Mouse (Mus musculus) CH12.LX (cell line): ENCODE results near the gene Kcnn1. TPM values are rescaled to one million over a fixed set of nuclear protein-coding genes. Genes with fewer than 3 reads are reported as not detected.
A peak's percentile ranks its signal among the peaks of the same experiment; 100 is the strongest.

Source experiments
- DNase-seq: peaks from one replicate; pipeline ENCODE4 v3.0.0-alpha.2; 2013; ENCODE audit errors: extremely low read depth
- H3K27ac ChIP-seq: 2 replicates; pipeline ENCODE4 v1.5.1; 2012; ENCODE audit warnings: low read depth, mild to moderate bottlenecking, control low read depth, moderate library complexity; ENCODE audit not compliant: insufficient read depth
- H3K27me3 ChIP-seq: replicated peaks from 2 replicates; pipeline ENCODE3; 2012; ENCODE audit warnings: inconsistent platforms
- H3K36me3 ChIP-seq, 2 experiments: replicated peaks in 1 of 2; 2 replicates each; pipeline versions ENCODE3 to v1.6.1; 2012; ENCODE audit warnings: inconsistent platforms in 1 of 2, low read length in 1 of 2, mild to moderate bottlenecking in 1 of 2, mixed read lengths in 1 of 2, moderate library complexity in 1 of 2; ENCODE audit not compliant: control insufficient read depth in 1 of 2, insufficient read depth in 1 of 2
- H3K4me1 ChIP-seq, 2 experiments: 2 replicates each; pipeline ENCODE4 v1.6.1; 2012; ENCODE audit warnings: inconsistent platforms in 1 of 2, moderate library complexity in 1 of 2; ENCODE audit not compliant: insufficient read depth in 2 of 2, control insufficient read depth in 1 of 2
- H3K4me2 ChIP-seq: 2 replicates; pipeline ENCODE4 v1.6.1; 2012; ENCODE audit warnings: low read depth, mild to moderate bottlenecking, control low read depth; ENCODE audit not compliant: poor library complexity, insufficient read depth, severe bottlenecking
- H3K4me3 ChIP-seq, 3 experiments: fragments of 150-350 bp in 1 of 3; sonication (generic) in 1 of 3; replicated peaks in 1 of 3; 2 replicates each; pipeline versions ENCODE3 to v1.5.1; 2011 to 2012; ENCODE audit warnings: low read depth in 2 of 3, low read length in 2 of 3, mild to moderate bottlenecking in 2 of 3, moderate library complexity in 2 of 3, control low read depth in 1 of 3, improper control_type of control experiment in 1 of 3, inconsistent platforms in 1 of 3, mixed read lengths in 1 of 3; ENCODE audit not compliant: poor library complexity in 1 of 3
- H3K79me2 ChIP-seq: replicated peaks from 2 replicates; pipeline ENCODE4 v1.6.1; 2012; ENCODE audit warnings: mild to moderate bottlenecking, moderate library complexity; ENCODE audit not compliant: control insufficient read depth, poor library complexity, insufficient read depth, severe bottlenecking; ENCODE audit errors: extremely low read depth
- H3K9ac ChIP-seq: 2 replicates; pipeline ENCODE4 v1.6.1; 2012; ENCODE audit warnings: low read depth, mild to moderate bottlenecking, control low read depth, moderate library complexity; ENCODE audit not compliant: insufficient read depth
- H3K9me3 ChIP-seq: replicated peaks from 2 replicates; pipeline ENCODE3; 2012; ENCODE audit warnings: low read length, inconsistent platforms, mixed read lengths
- BHLHE40 ChIP-seq: IDR thresholded peaks from 2 replicates; pipeline ENCODE4 v1.6.1; 2011; ENCODE audit warnings: mild to moderate bottlenecking, low read depth, low read length, improper control_type of control experiment
- ELF1 ChIP-seq: IDR thresholded peaks from 2 replicates; pipeline ENCODE4 v1.6.1; 2014; ENCODE audit warnings: low read depth, mild to moderate bottlenecking, inconsistent platforms, low read length, improper control_type of control experiment
- EP300 ChIP-seq: IDR thresholded peaks from 2 replicates; pipeline ENCODE4 v1.6.1; 2011; ENCODE audit warnings: low read length, improper control_type of control experiment
- ETS1 ChIP-seq: conservative IDR thresholded peaks from 2 replicates; pipeline ENCODE4 v1.6.1; 2012; ENCODE audit warnings: low read depth, mild to moderate bottlenecking, inconsistent platforms, low read length, improper control_type of control experiment, moderate library complexity
- GABPA ChIP-seq: IDR thresholded peaks from 2 replicates; pipeline ENCODE4 v1.6.1; 2012; ENCODE audit warnings: low read depth, low read length, improper control_type of control experiment, inconsistent platforms; ENCODE audit not compliant: insufficient replicate concordance
- HCFC1 ChIP-seq: IDR thresholded peaks from 2 replicates; pipeline ENCODE4 v1.6.1; 2012; ENCODE audit warnings: low read depth, mild to moderate bottlenecking, inconsistent platforms, low read length, improper control_type of control experiment
- MAFK ChIP-seq: IDR thresholded peaks from 2 replicates; pipeline ENCODE4 v1.6.1; 2011; ENCODE audit warnings: low read length, improper control_type of control experiment; ENCODE audit not compliant: insufficient replicate concordance
- MEF2A ChIP-seq: IDR thresholded peaks from 2 replicates; pipeline ENCODE4 v1.6.1; 2014; ENCODE audit warnings: low read depth, mild to moderate bottlenecking, inconsistent platforms, low read length, improper control_type of control experiment, borderline replicate concordance
- NRF1 ChIP-seq: IDR thresholded peaks from 2 replicates; pipeline ENCODE4 v1.6.1; 2014; ENCODE audit warnings: low read depth, mild to moderate bottlenecking, inconsistent platforms, low read length, improper control_type of control experiment, moderate library complexity
- PAX5 ChIP-seq: IDR thresholded peaks from 2 replicates; pipeline ENCODE4 v1.6.1; 2012; ENCODE audit warnings: low read length, inconsistent platforms, mixed read lengths
- SIN3A ChIP-seq: IDR thresholded peaks from 2 replicates; pipeline ENCODE4 v1.6.1; 2012; ENCODE audit warnings: low read length, improper control_type of control experiment, inconsistent platforms
- USF1 ChIP-seq: IDR thresholded peaks from 2 replicates; pipeline ENCODE4 v1.6.1; 2014; ENCODE audit warnings: low read depth, mild to moderate bottlenecking, inconsistent platforms, low read length, improper control_type of control experiment
- USF2 ChIP-seq: conservative IDR thresholded peaks from 2 replicates; pipeline ENCODE4 v1.6.1; 2011; ENCODE audit warnings: low read depth, low read length, improper control_type of control experiment
- ZNF384 ChIP-seq: IDR thresholded peaks from 2 replicates; pipeline ENCODE4 v1.6.1; 2012; ENCODE audit warnings: low read depth, low read length, improper control_type of control experiment, inconsistent platforms
- dilution Hi-C: fragments of 300-500 bp; cut with MboI; formaldehyde crosslinking; loops from 2 replicates; pipeline ENCODE4 v1.14.3; 2020; ENCODE audit warnings: low sequenced_read_pairs; ENCODE audit not compliant: extremely low pct_unique_long_range_greater_than_20kb, extremely low pct_ligation_motif_present
- in situ Hi-C: fragments of 300-500 bp; cut with MboI; formaldehyde crosslinking; loops from 3 replicates; pipeline ENCODE4 v1.14.3; 2019; ENCODE audit warnings: low sequenced_read_pairs, low pct_ligation_motif_present, low pct_unique_long_range_greater_than_20kb, mixed read lengths
- polyA plus RNA-seq: library from polyadenylated mRNA; unstranded; fragments of >175 nt; gene quantifications from 2 replicates; pipeline ENCODE4 v1.2.1, GENCODE M21; 2012; ENCODE audit warnings: low read depth; ENCODE audit not compliant: insufficient read length
- total RNA-seq, 2 experiments: library from RNA; depleted of rRNA; stranded (reverse); fragments of 300-350 nt in 1 of 2; fragments of >200 nt in 1 of 2; gene quantifications; 2 replicates each; pipeline ENCODE4 v1.2.3; 2012 to 2014

The Kcnn1 gene
- total and polyA plus RNA-seq, 3 experiments = 0.21 TPM; not detected in 2

GRCm38 (mm10) chr8:70864712-70865221 is 1.7 kb upstream of the Kcnn1 start:
- no peaks in the 10 kb centered on the region for H3K79me2 ChIP-seq
- dilution Hi-C loops = no loop called here
- TF ChIP-seq ELF1 (no peak), EP300 (no peak), BHLHE40 (peak; percentile 33; the same call in 1 of the 2 replicates), SIN3A (no peak; the same call in 1 of the 2 replicates), ETS1 (peak; percentile 44; the same call in 1 of the 2 replicates), ZNF384 (no peak), HCFC1 (no peak)
- H3K9ac ChIP-seq = no peak overlapping the region
- peaks cover 14 to 30% of the 10 kb centered on the region in 2 experiments for H3K36me3 ChIP-seq
- peak overlapping the region in 1 of 3 experiments; percentile 16 for H3K4me3 ChIP-seq
- no peaks in the 10 kb centered on the region for H3K9me3 ChIP-seq
- no peak overlapping the region for H3K27ac ChIP-seq
- peaks cover 47% of the 10 kb centered on the region for H3K27me3 ChIP-seq
- H3K4me2 ChIP-seq = peak overlapping the region; percentile 86
- peaks cover 12 to 52% of the 10 kb centered on the region in 2 experiments for H3K4me1 ChIP-seq
- in situ Hi-C loops = no loop called here
- no peak for DNase-seq

GRCm38 (mm10) chr8:70863956-70864711 is 1.1 kb upstream of the Kcnn1 start:
- H3K9me3 ChIP-seq = no peaks in the 10 kb centered on the region
- DNase-seq = no peak
- dilution Hi-C loops = no loop called here
- H3K4me2 ChIP-seq = peak overlapping the region; percentile 86
- peaks cover 12 to 47% of the 10 kb centered on the region in 2 experiments for H3K4me1 ChIP-seq
- H3K36me3 ChIP-seq = peaks cover 14 to 23% of the 10 kb centered on the region in 2 experiments
- no peak overlapping the region for H3K4me3 ChIP-seq
- TF ChIP-seq MEF2A = peak; percentile 39; the same call in 1 of the 2 replicates
- peak; percentile 35; the same call in 1 of the 2 replicates for TF ChIP-seq NRF1
- no peak for TF ChIP-seq GABPA
- TF ChIP-seq, all 38 proteins: peak for 2
- peaks cover 52% of the 10 kb centered on the region for H3K27me3 ChIP-seq
- in situ Hi-C loops = no loop called here
- H3K9ac ChIP-seq = no peak overlapping the region
- no peak overlapping the region for H3K27ac ChIP-seq
- H3K79me2 ChIP-seq = no peaks in the 10 kb centered on the region

DNA sequence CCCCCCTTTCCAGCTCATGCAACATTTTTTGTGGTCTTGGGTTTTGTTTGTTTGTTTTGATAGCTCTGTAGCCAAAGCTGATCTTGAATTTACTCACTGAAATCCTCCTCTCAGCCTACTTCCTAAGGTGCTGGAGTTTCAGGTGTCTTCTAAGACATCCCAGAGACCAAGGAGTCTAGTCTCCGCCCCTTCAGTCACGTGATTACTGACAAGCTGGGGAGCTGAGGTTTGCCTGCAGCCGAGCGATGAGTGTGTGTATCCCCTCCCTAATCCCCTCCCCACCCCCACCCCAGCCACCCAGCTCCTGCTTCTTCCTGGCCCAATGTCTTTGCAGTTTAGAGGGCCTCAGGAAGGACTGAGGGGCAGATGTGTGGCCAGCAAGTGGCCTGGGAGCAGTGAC is 5.5 kb downstream of the Kcnn1 start:
- no peak overlapping the region for H3K9ac ChIP-seq

More for the DNA sequence above, 5.5 kb downstream of the Kcnn1 start:
- H3K9me3 ChIP-seq = no peaks in the 10 kb centered on the region
- TF ChIP-seq USF2 = peak; percentile 56
- peak; percentile 62 for TF ChIP-seq USF1
- TF ChIP-seq PAX5 = no peak
- no peak for TF ChIP-seq MAFK
- peaks cover 56% of the 10 kb centered on the region for H3K27me3 ChIP-seq
- no peak overlapping the region for H3K4me3 ChIP-seq
- in situ Hi-C loops (no loop called here), dilution Hi-C loops (no loop called here)
- H3K4me2 ChIP-seq = no peak overlapping the region
- no peaks in the 10 kb centered on the region for H3K79me2 ChIP-seq
- H3K27ac ChIP-seq = no peak overlapping the region
- no peak for DNase-seq
- peaks cover 14 to 36% of the 10 kb centered on the region in 2 experiments for H3K4me1 ChIP-seq
- H3K36me3 ChIP-seq = no peaks in the 10 kb centered on the region
